Mouse (Mus musculus) liver, postnatal 0 days (tissue): ENCODE measurements around the gene Ifna4.
A peak's percentile ranks its signal among the peaks of the same experiment; 100 is the strongest.

Experiments
- CTCF ChIP-seq: sonication (generic); IDR thresholded peaks from 2 replicates; pipeline ENCODE4 v1.5.1; 2016; ENCODE audit warnings: antibody characterized with exemption, low read depth
- EP300 ChIP-seq: IDR thresholded peaks from 2 replicates; pipeline ENCODE4 v1.6.1; 2016; ENCODE audit warnings: antibody characterized with exemption, low read depth, mild to moderate bottlenecking

DNA sequence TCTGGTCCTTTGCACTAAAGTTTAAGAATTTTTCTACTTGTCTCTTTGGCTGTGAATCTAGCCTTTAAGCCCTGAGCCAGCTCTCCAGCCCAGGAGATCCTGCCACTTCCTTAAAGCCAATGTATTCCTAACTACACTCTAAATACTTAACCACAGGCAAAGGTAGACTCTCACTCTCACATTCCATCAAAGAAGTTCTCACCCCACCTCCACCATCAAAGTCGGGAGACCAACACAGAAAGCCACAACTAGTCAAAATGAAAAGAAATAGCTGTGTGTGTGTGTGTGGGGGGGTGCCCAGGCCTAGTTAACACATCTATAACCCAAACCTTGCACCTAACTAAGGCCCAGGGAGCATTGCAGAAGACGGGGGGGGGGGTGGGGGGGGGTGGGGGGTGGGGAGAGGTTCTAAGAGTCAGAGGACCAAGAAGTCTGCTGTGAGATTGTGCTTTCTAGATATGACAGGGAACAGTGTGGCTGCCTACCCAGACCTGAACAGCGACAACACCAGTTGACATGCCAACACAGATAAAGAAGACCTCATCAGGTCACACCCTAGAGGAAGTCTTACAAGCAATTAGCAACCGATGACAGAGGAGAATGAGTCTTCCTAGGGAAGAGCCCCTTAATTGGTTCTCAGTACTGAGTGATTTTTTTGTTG is 33.9 kb downstream of the Ifna4 start:
- TF ChIP-seq CTCF (no peak), EP300 (peak; percentile 25; the same call in 1 of the 2 replicates)
